Mouse (Mus musculus): ENCODE results near the gene Actl7b.
A peak's percentile ranks its signal among the peaks of the same experiment; 100 is the strongest.

The Actl7b gene

GRCm38 (mm10) chr4:56713155-56713554 lies 28.1 kb downstream of the Actl7b start:
- DNase-seq (ENCODE audit: low spot score), result no peak

- DNase-seq (ENCODE audit: low spot score), result peak; percentile 71
Measured at GRCm38 (mm10) chr4:56702234-56702633, 39.0 kb downstream of the Actl7b start.

- no peak for DNase-seq (ENCODE audit: low spot score)
Measured at GRCm38 (mm10) chr4:56698671-56699070, 42.6 kb downstream of the Actl7b start.

GRCm38 (mm10) chr4:56696401-56696800 lies 44.8 kb downstream of the Actl7b start:
- no peak for DNase-seq (ENCODE audit: low spot score)

Data from testis, postnatal 14 days (tissue).